Mouse (Mus musculus): ENCODE measurements around the gene Cdca3. TPM values are rescaled to one million over a fixed set of nuclear protein-coding genes. Genes with fewer than 3 reads are reported as not detected.
A peak's percentile ranks its signal among the peaks of the same experiment; 100 is the strongest.

Cdca3 gene
- polyA plus RNA-seq (2015; fragmentation: Nextera tagmentation; extraction: Ambion mirVana), result 123 and 132 TPM in 2 replicates

GRCm38 (mm10) chr6:124828868-124829798, at the start of gene Cdca3, which contains the start of gene Usp5:
Gene Cdca3 (plus strand): TSS chr6:124829547.
Gene Usp5 (minus strand): TSS chr6:124829484.
- Histone ChIP-seq H3K4me1 (peaks cover 30% of the 10 kb centered on the region), H3K4me3 (peak within 1 kb of the TSS; percentile 75), H3K9me3 (no peaks in the 10 kb centered on the region), H3K4me2 (peak within 1 kb of the TSS; percentile 97), H3K9ac (peak within 1 kb of the TSS; percentile 88), H3K27ac (replicated peaks) (peak within 1 kb of the TSS; percentile 91), H3K27me3 (replicated peaks) (no peaks in the 10 kb centered on the region), H3K36me3 (peaks cover 62% of the 10 kb centered on the region)
- WGBS, result under 1% methylated on average over 55 of the region's 55 CpGs
- ATAC-seq (ENCODE audit: extremely low read depth, insufficient number of reproducible peaks, low FRiP score, low TSS enrichment), result peak; percentile 89

GRCm38 (mm10) chr6:124779984-124780416, 49.3 kb upstream of the Cdca3 start:
- 3% methylated on average over 10 of the region's 10 CpGs for WGBS
- peak overlapping the region; percentile 65 for H3K9ac ChIP-seq
- H3K27ac ChIP-seq (replicated peaks), result no peak overlapping the region
- no peak for ATAC-seq (ENCODE audit: extremely low read depth, insufficient number of reproducible peaks, low FRiP score, low TSS enrichment)
- H3K4me3 ChIP-seq, result peak overlapping the region; percentile 47
- H3K36me3 ChIP-seq, result no peaks in the 10 kb centered on the region
- H3K4me2 ChIP-seq, result peak overlapping the region; percentile 70
- H3K4me1 ChIP-seq, result peaks cover 9% of the 10 kb centered on the region
- H3K9me3 ChIP-seq, result no peaks in the 10 kb centered on the region
- H3K27me3 ChIP-seq (replicated peaks), result peaks cover 44% of the 10 kb centered on the region

GRCm38 (mm10) chr6:124780917-124781316, 48.4 kb upstream of the Cdca3 start:
- peaks cover 9% of the 10 kb centered on the region for H3K4me1 ChIP-seq
- no peak overlapping the region for H3K4me2 ChIP-seq
- H3K4me3 ChIP-seq, result no peak overlapping the region
- no peak for ATAC-seq (ENCODE audit: extremely low read depth, insufficient number of reproducible peaks, low FRiP score, low TSS enrichment)
- peaks cover 44% of the 10 kb centered on the region for H3K27me3 ChIP-seq (replicated peaks)
- no peaks in the 10 kb centered on the region for H3K9me3 ChIP-seq
- H3K36me3 ChIP-seq, result no peaks in the 10 kb centered on the region
- no peak overlapping the region for H3K27ac ChIP-seq (replicated peaks)
- 78% methylated on average over 7 of the region's 7 CpGs for WGBS
- no peak overlapping the region for H3K9ac ChIP-seq

GRCm38 (mm10) chr6:124782436-124782835, 46.9 kb upstream of the Cdca3 start:
- Histone ChIP-seq H3K9me3 (no peaks in the 10 kb centered on the region), H3K4me3 (peak overlapping the region; percentile 31), H3K27ac (replicated peaks) (no peak overlapping the region), H3K36me3 (no peaks in the 10 kb centered on the region), H3K9ac (0 out of 2 replicates have a peak overlapping the region, but pooled peaks have one; percentile 33), H3K27me3 (replicated peaks) (peaks cover 41% of the 10 kb centered on the region), H3K4me1 (peaks cover 9% of the 10 kb centered on the region), H3K4me2 (peak overlapping the region; percentile 50)
- WGBS, result 26% methylated on average over 6 of the region's 6 CpGs
- ATAC-seq (ENCODE audit: extremely low read depth, insufficient number of reproducible peaks, low FRiP score, low TSS enrichment), result no peak

- WGBS, result 45% methylated on average over 8 of the region's 8 CpGs
- H3K9me3 ChIP-seq, result no peaks in the 10 kb centered on the region
- H3K4me2 ChIP-seq, result no peak overlapping the region
- no peak overlapping the region for H3K9ac ChIP-seq
- H3K4me3 ChIP-seq, result no peak overlapping the region
- H3K27ac ChIP-seq (replicated peaks), result no peak overlapping the region
- H3K27me3 ChIP-seq (replicated peaks), result no peaks in the 10 kb centered on the region
- H3K36me3 ChIP-seq, result no peaks in the 10 kb centered on the region
- peaks cover 8% of the 10 kb centered on the region for H3K4me1 ChIP-seq
- ATAC-seq (ENCODE audit: extremely low read depth, insufficient number of reproducible peaks, low FRiP score, low TSS enrichment), result no peak
Observed at GRCm38 (mm10) chr6:124786756-124787420, 42.5 kb upstream of the Cdca3 start.

GRCm38 (mm10) chr6:124787722-124788121, 41.6 kb upstream of the Cdca3 start:
- no peak overlapping the region for H3K4me3 ChIP-seq
- no peaks in the 10 kb centered on the region for H3K27me3 ChIP-seq (replicated peaks)
- peaks cover 3% of the 10 kb centered on the region for H3K4me1 ChIP-seq
- no peaks in the 10 kb centered on the region for H3K9me3 ChIP-seq
- no peak overlapping the region for H3K27ac ChIP-seq (replicated peaks)
- WGBS, result 65% methylated on average over 10 of the region's 10 CpGs
- no peak overlapping the region for H3K4me2 ChIP-seq
- no peaks in the 10 kb centered on the region for H3K36me3 ChIP-seq
- no peak for ATAC-seq (ENCODE audit: extremely low read depth, insufficient number of reproducible peaks, low FRiP score, low TSS enrichment)
- no peak overlapping the region for H3K9ac ChIP-seq

- no peaks in the 10 kb centered on the region for H3K9me3 ChIP-seq
- WGBS, result 82% methylated on average over 4 of the region's 4 CpGs
- no peak overlapping the region for H3K4me3 ChIP-seq
- no peaks in the 10 kb centered on the region for H3K27me3 ChIP-seq (replicated peaks)
- H3K27ac ChIP-seq (replicated peaks), result no peak overlapping the region
- ATAC-seq (ENCODE audit: extremely low read depth, insufficient number of reproducible peaks, low FRiP score, low TSS enrichment), result no peak
- peaks cover 3% of the 10 kb centered on the region; the same call in 1 of the 2 replicates for H3K4me1 ChIP-seq
- no peaks in the 10 kb centered on the region for H3K36me3 ChIP-seq
- H3K4me2 ChIP-seq, result no peak overlapping the region
- no peak overlapping the region for H3K9ac ChIP-seq
Observed at GRCm38 (mm10) chr6:124789519-124789918, 39.8 kb upstream of the Cdca3 start.

GRCm38 (mm10) chr6:124790121-124790520, 39.2 kb upstream of the Cdca3 start:
- Histone ChIP-seq H3K27ac (replicated peaks) (no peak overlapping the region), H3K4me1 (peaks cover 3% of the 10 kb centered on the region; the same call in 1 of the 2 replicates), H3K9me3 (no peaks in the 10 kb centered on the region), H3K36me3 (no peaks in the 10 kb centered on the region), H3K27me3 (replicated peaks) (no peaks in the 10 kb centered on the region), H3K9ac (no peak overlapping the region), H3K4me2 (no peak overlapping the region), H3K4me3 (no peak overlapping the region)
- no peak for ATAC-seq (ENCODE audit: extremely low read depth, insufficient number of reproducible peaks, low FRiP score, low TSS enrichment)
- WGBS, result 59% methylated on average over 4 of the region's 4 CpGs

- H3K4me3 ChIP-seq, result no peak overlapping the region
- no peaks in the 10 kb centered on the region for H3K27me3 ChIP-seq (replicated peaks)
- H3K36me3 ChIP-seq, result no peaks in the 10 kb centered on the region
- H3K9ac ChIP-seq, result no peak overlapping the region
- WGBS, result 76% methylated on average over 3 of the region's 3 CpGs
- ATAC-seq (ENCODE audit: extremely low read depth, insufficient number of reproducible peaks, low FRiP score, low TSS enrichment), result no peak
- H3K27ac ChIP-seq (replicated peaks), result no peak overlapping the region
- no peaks in the 10 kb centered on the region for H3K9me3 ChIP-seq
- peaks cover 3% of the 10 kb centered on the region; the same call in 1 of the 2 replicates for H3K4me1 ChIP-seq
- no peak overlapping the region for H3K4me2 ChIP-seq
Observed at GRCm38 (mm10) chr6:124791911-124792310, 37.4 kb upstream of the Cdca3 start.

- Histone ChIP-seq H3K9ac (no peak overlapping the region), H3K9me3 (no peaks in the 10 kb centered on the region), H3K27ac (replicated peaks) (no peak overlapping the region), H3K4me1 (no peaks in the 10 kb centered on the region), H3K27me3 (replicated peaks) (no peaks in the 10 kb centered on the region), H3K4me3 (no peak overlapping the region), H3K36me3 (no peaks in the 10 kb centered on the region), H3K4me2 (no peak overlapping the region)
- no peak for ATAC-seq (ENCODE audit: extremely low read depth, insufficient number of reproducible peaks, low FRiP score, low TSS enrichment)
- WGBS, result 82% methylated on average over 4 of the region's 4 CpGs
Observed at GRCm38 (mm10) chr6:124795781-124796180, 33.6 kb upstream of the Cdca3 start.

GRCm38 (mm10) chr6:124796200-124796599, 33.1 kb upstream of the Cdca3 start:
- ATAC-seq (ENCODE audit: extremely low read depth, insufficient number of reproducible peaks, low FRiP score, low TSS enrichment), result no peak
- Histone ChIP-seq H3K36me3 (no peaks in the 10 kb centered on the region), H3K4me3 (no peak overlapping the region), H3K27ac (replicated peaks) (no peak overlapping the region), H3K27me3 (replicated peaks) (no peaks in the 10 kb centered on the region), H3K9ac (no peak overlapping the region), H3K4me1 (no peaks in the 10 kb centered on the region), H3K4me2 (no peak overlapping the region), H3K9me3 (no peaks in the 10 kb centered on the region)
- 85% methylated on average over 2 of the region's 2 CpGs for WGBS
